Mouse (Mus musculus) erythroblast, embryonic 14.5 days (primary cell): Measurements from ENCODE around the gene Pkd1l3.

Experiments used
- GATA1 ChIP-seq: IDR thresholded peaks from 2 replicates; pipeline ENCODE4 v1.6.1; 2012; ENCODE audit warnings: low read length, inconsistent platforms, mixed read lengths
- TAL1 ChIP-seq: IDR thresholded peaks from 3 replicates; pipeline ENCODE4 v1.6.1; 2012; ENCODE audit warnings: low read length, inconsistent platforms, mixed read lengths

- no peak for TF ChIP-seq GATA1
- no peak for TF ChIP-seq TAL1
Observed at GRCm38 (mm10) chr8:109584293-109584692, 30.0 kb upstream of the Pkd1l3 start.
